Mouse (Mus musculus): ENCODE results near the gene Wwc1. TPM values are rescaled to one million over a fixed set of nuclear protein-coding genes. Genes with fewer than 3 reads are reported as not detected.

The Wwc1 gene
- total and polyA plus RNA-seq, 3 experiments = 0.89 to 8.7 (median 2.0) TPM

DNA sequence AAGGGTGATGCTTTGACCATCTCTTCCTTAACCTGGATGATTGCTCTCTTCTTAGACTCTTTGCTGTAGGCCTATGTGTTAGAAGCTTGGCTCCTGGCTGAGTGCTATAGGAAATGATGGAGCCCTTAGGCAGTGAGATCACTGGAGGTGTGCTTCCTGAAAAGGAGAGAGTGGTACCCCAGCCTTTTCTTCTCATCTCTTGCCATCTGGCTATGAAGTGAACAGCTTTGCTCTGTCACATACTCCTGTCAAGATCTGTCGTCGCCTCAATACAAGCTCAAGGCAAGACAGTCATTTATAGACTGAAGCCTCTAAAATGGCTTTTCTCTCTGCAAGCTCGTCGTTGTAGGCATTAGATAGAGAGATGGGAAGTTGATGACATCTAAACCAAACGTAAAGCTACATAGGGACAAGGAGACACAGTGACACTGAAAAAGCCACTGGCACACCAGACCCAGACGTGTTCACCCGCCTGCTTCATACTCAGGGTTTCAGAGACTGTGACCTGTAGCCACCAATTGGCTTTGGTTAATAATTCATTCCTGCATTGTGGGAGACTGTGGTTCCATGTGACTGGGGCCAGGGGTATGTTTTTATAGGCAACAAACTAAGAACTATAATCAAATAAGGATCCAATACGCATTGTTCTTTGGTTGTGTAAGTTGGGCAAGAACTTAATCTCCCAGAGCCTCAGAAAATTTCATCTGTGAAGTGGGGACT lies 63.7 kb downstream of the Wwc1 start:
- H3K4me1 ChIP-seq (ENCODE audit: control insufficient read depth in 1 of 2, insufficient read depth in 2 of 2) = 0 out of 4 replicates have a peak, but pooled peaks cover 0 to 2% of the 10 kb centered on the region in 2 experiments
- H3K36me3 ChIP-seq (replicated peaks in 1 of 2; ENCODE audit: control insufficient read depth in 1 of 2, insufficient read depth in 1 of 2, low read length in 1 of 2) = no peaks in the 10 kb centered on the region
- no peaks in the 10 kb centered on the region for H3K79me2 ChIP-seq (replicated peaks; ENCODE audit: control insufficient read depth, extremely low read depth, insufficient read depth, poor library complexity, severe bottlenecking)
- dilution Hi-C loops (cut with MboI; ENCODE audit: extremely low pct_ligation_motif_present, extremely low pct_unique_long_range_greater_than_20kb, low sequenced_read_pairs) = no loop called here
- H3K4me3 ChIP-seq (replicated peaks in 1 of 3; ENCODE audit: low read depth in 2 of 3, low read length in 2 of 3, poor library complexity in 1 of 3) = no peak overlapping the region
- no peak overlapping the region for H3K9ac ChIP-seq (ENCODE audit: insufficient read depth, low read depth)
- in situ Hi-C loops (cut with MboI; ENCODE audit: low pct_ligation_motif_present, low pct_unique_long_range_greater_than_20kb, low sequenced_read_pairs) = no loop called here
- no peaks in the 10 kb centered on the region for H3K9me3 ChIP-seq (replicated peaks; ENCODE audit: low read length)
- no peak for DNase-seq (ENCODE audit: extremely low read depth)
- TF ChIP-seq ELF1 (IDR thresholded peaks at IDR 0.05; ENCODE audit: low read depth, low read length) (no peak), EP300 (IDR thresholded peaks at IDR 0.05; ENCODE audit: low read length) (no peak), ZKSCAN1 (IDR thresholded peaks at IDR 0.05; ENCODE audit: borderline replicate concordance, low read depth, low read length) (no peak), TCF12 (IDR thresholded peaks at IDR 0.05; ENCODE audit: low read depth, low read length) (no peak), HCFC1 (IDR thresholded peaks at IDR 0.05; ENCODE audit: low read depth, low read length) (no peak), GABPA (IDR thresholded peaks at IDR 0.05; ENCODE audit: insufficient replicate concordance, low read depth, low read length) (no peak), MXI1 (IDR thresholded peaks at IDR 0.05; ENCODE audit: low read depth, low read length) (no peak), USF1 (IDR thresholded peaks at IDR 0.05; ENCODE audit: low read depth, low read length) (no peak), ZMIZ1 (IDR thresholded peaks at IDR 0.05; ENCODE audit: low read depth, low read length) (no peak), TBP (conservative IDR thresholded peaks at IDR 0.05; ENCODE audit: low read depth, low read length) (no peak), BHLHE40 (IDR thresholded peaks at IDR 0.05; ENCODE audit: low read depth, low read length) (no peak), CTCF (conservative IDR thresholded peaks at IDR 0.05 in 1 of 2, IDR thresholded peaks at IDR 0.05 in 1 of 2; ENCODE audit: low read depth in 2 of 2, low read length in 2 of 2) (no peak), MAX (IDR thresholded peaks at IDR 0.05; ENCODE audit: low read length) (no peak), POLR2A (IDR thresholded peaks at IDR 0.05; ENCODE audit: low read depth, low read length) (no peak), RCOR1 (conservative IDR thresholded peaks at IDR 0.05; ENCODE audit: low read depth, low read length) (no peak)
- H3K27ac ChIP-seq (ENCODE audit: insufficient read depth, low read depth) = no peak overlapping the region
- no peak overlapping the region for H3K4me2 ChIP-seq (ENCODE audit: insufficient read depth, low read depth, poor library complexity, severe bottlenecking)
- no peaks in the 10 kb centered on the region for H3K27me3 ChIP-seq (replicated peaks)

GRCm38 (mm10) chr11:35915546-35915945 lies 64.8 kb downstream of the Wwc1 start:
- Histone ChIP-seq H3K4me1 (ENCODE audit: control insufficient read depth in 1 of 2, insufficient read depth in 2 of 2) (no peaks in the 10 kb centered on the region), H3K9ac (ENCODE audit: insufficient read depth, low read depth) (no peak overlapping the region), H3K4me2 (ENCODE audit: insufficient read depth, low read depth, poor library complexity, severe bottlenecking) (no peak overlapping the region), H3K4me3 (replicated peaks in 1 of 3; ENCODE audit: low read depth in 2 of 3, low read length in 2 of 3, poor library complexity in 1 of 3) (no peak overlapping the region), H3K79me2 (replicated peaks; ENCODE audit: control insufficient read depth, extremely low read depth, insufficient read depth, poor library complexity, severe bottlenecking) (no peaks in the 10 kb centered on the region), H3K27me3 (replicated peaks) (no peaks in the 10 kb centered on the region), H3K9me3 (replicated peaks; ENCODE audit: low read length) (no peaks in the 10 kb centered on the region), H3K27ac (ENCODE audit: insufficient read depth, low read depth) (no peak overlapping the region), H3K36me3 (replicated peaks in 1 of 2; ENCODE audit: control insufficient read depth in 1 of 2, insufficient read depth in 1 of 2, low read length in 1 of 2) (no peaks in the 10 kb centered on the region)
- dilution Hi-C loops (cut with MboI; ENCODE audit: extremely low pct_ligation_motif_present, extremely low pct_unique_long_range_greater_than_20kb, low sequenced_read_pairs) (no loop called here), in situ Hi-C loops (cut with MboI; ENCODE audit: low pct_ligation_motif_present, low pct_unique_long_range_greater_than_20kb, low sequenced_read_pairs) (no loop called here)
- TF ChIP-seq ZC3H11A (IDR thresholded peaks at IDR 0.05; ENCODE audit: low read depth, low read length) (no peak), USF1 (IDR thresholded peaks at IDR 0.05; ENCODE audit: low read depth, low read length) (no peak), ETS1 (conservative IDR thresholded peaks at IDR 0.05; ENCODE audit: low read depth, low read length) (no peak), ELF1 (IDR thresholded peaks at IDR 0.05; ENCODE audit: low read depth, low read length) (no peak), KAT2A (IDR thresholded peaks at IDR 0.05; ENCODE audit: insufficient replicate concordance, low read length) (no peak), JUN (IDR thresholded peaks at IDR 0.05; ENCODE audit: insufficient read depth, low read depth, low read length) (no peak), ZNF384 (IDR thresholded peaks at IDR 0.05; ENCODE audit: low read depth, low read length) (no peak), SIN3A (IDR thresholded peaks at IDR 0.05; ENCODE audit: low read length) (no peak)
- DNase-seq (ENCODE audit: extremely low read depth) = no peak
